Mouse (Mus musculus) C2C12 (cell line): ENCODE data around the gene Ssx2ip.

Experiments used
- CTCF ChIP-seq: IDR thresholded peaks from one replicate; pipeline ENCODE4 v1.5.1; 2011; ENCODE audit not compliant: control insufficient read depth, insufficient read depth, insufficient read length
- MYOD1 ChIP-seq: IDR thresholded peaks from one replicate; pipeline ENCODE4 v1.6.1; 2011; ENCODE audit warnings: low read depth; ENCODE audit not compliant: control insufficient read depth, insufficient read length

- TF ChIP-seq CTCF (no peak), MYOD1 (no peak)
These were observed 39.0 kb upstream of the Ssx2ip start for GRCm38 (mm10) chr3:146365471-146365870.
